Comparison of ENCODE assay signal across 27 mouse cellular contexts in genomic region chr11:100311656-100312055, GRCm38 (mm10). TPM values are rescaled to one million over a fixed set of nuclear protein-coding genes. Genes with fewer than 3 reads are reported as not detected.
DNase-seq lines count a peak whose midpoint lies in the region; ATAC-seq and TF ChIP-seq lines count a peak whose summit lies in the region.
"Had no signal": no experiment of that assay in that cellular context is flagged by ENCODE, and none has a peak within 500 bp of the region (broad histone marks: within the 10 kb centered on the region; RNA-seq: fewer than 3 reads in every experiment).

No protein-coding gene starts in this region.

- no peak overlapping the region for H3K4me2 ChIP-seq in heart, embryonic 11.5 days
- no peak overlapping the region for H3K4me2 ChIP-seq in heart, postnatal 0 days (ENCODE audit: low read depth, low read length)
- H3K4me2 ChIP-seq in lung, postnatal 0 days (replicated peaks; ENCODE audit: low read depth, low read length), result no peak overlapping the region
- H3K4me2 ChIP-seq in forebrain, embryonic 12.5 days, result no peak overlapping the region
- H3K4me2 ChIP-seq: hindbrain, embryonic 14.5 days; liver, embryonic 13.5 days; midbrain, embryonic 13.5 days had no signal

- peaks cover 2% of the 10 kb centered on the region; the same call in 1 of the 2 replicates for H3K4me1 ChIP-seq in heart, embryonic 11.5 days (ENCODE audit: control insufficient read depth, insufficient read depth, low read length)
- H3K4me1 ChIP-seq in heart, postnatal 0 days (ENCODE audit: control insufficient read depth, insufficient read depth), result peaks cover 6% of the 10 kb centered on the region; the same call in 1 of the 2 replicates
- H3K4me1 ChIP-seq in lung, postnatal 0 days (ENCODE audit: insufficient read depth, low read depth, low read length), result no peaks in the 10 kb centered on the region
- H3K4me1 ChIP-seq in forebrain, embryonic 12.5 days, result no peaks in the 10 kb centered on the region; the same call in 1 of the 2 replicates

- H3K27ac ChIP-seq in heart, embryonic 11.5 days (ENCODE audit: low read depth, low read length), result peak overlapping the region; percentile 66
- peak overlapping the region; percentile 71 for H3K27ac ChIP-seq in heart, postnatal 0 days (ENCODE audit: low read depth)
- peak overlapping the region; percentile 14; the same call in 1 of the 2 replicates for H3K27ac ChIP-seq in lung, postnatal 0 days (ENCODE audit: low read length)
- H3K27ac ChIP-seq in forebrain, embryonic 12.5 days, result no peak overlapping the region
- H3K27ac ChIP-seq: liver, embryonic 13.5 days; midbrain, embryonic 13.5 days had no signal

- H3K4me3 ChIP-seq in heart, embryonic 11.5 days (ENCODE audit: low read depth, low read length), result no peak overlapping the region
- no peak overlapping the region for H3K4me3 ChIP-seq in heart, postnatal 0 days (ENCODE audit: low read depth, low read length)
- no peak overlapping the region for H3K4me3 ChIP-seq in lung, postnatal 0 days (ENCODE audit: low read depth, low read length)
- H3K4me3 ChIP-seq in forebrain, embryonic 12.5 days (replicated peaks), result no peak overlapping the region
- H3K4me3 ChIP-seq: liver, embryonic 13.5 days; megakaryocyte, embryonic 14.5 days; midbrain, embryonic 13.5 days had no signal

- H3K9ac ChIP-seq in heart, embryonic 11.5 days (ENCODE audit: low read depth, low read length), result no peak overlapping the region
- no peak overlapping the region for H3K9ac ChIP-seq in heart, postnatal 0 days (replicated peaks; ENCODE audit: low read depth, low read length)
- H3K9ac ChIP-seq in lung, postnatal 0 days (replicated peaks; ENCODE audit: low read depth), result no peak overlapping the region
- H3K9ac ChIP-seq in forebrain, embryonic 12.5 days, result no peak overlapping the region
- H3K9ac ChIP-seq: hindbrain, embryonic 14.5 days; liver, embryonic 13.5 days; midbrain, embryonic 13.5 days had no signal

- WGBS in heart, embryonic 11.5 days (ENCODE audit: insufficient replicate concordance), result 44% methylated on average over 1 of the region's 1 CpGs
- 18% methylated on average over 1 of the region's 1 CpGs for WGBS in heart, postnatal 0 days
- 58% methylated on average over 1 of the region's 1 CpGs for WGBS in lung, postnatal 0 days
- 67% methylated on average over 1 of the region's 1 CpGs for WGBS in forebrain, embryonic 12.5 days

- H3K27me3 ChIP-seq in heart, embryonic 11.5 days (ENCODE audit: control insufficient read depth, insufficient read depth, low read length), result no peaks in the 10 kb centered on the region
- no peaks in the 10 kb centered on the region for H3K27me3 ChIP-seq in heart, postnatal 0 days (ENCODE audit: control insufficient read depth, insufficient read depth, low read length)
- H3K27me3 ChIP-seq in lung, postnatal 0 days (replicated peaks; ENCODE audit: insufficient read depth, low read length), result no peaks in the 10 kb centered on the region
- H3K27me3 ChIP-seq in forebrain, embryonic 12.5 days, result no peaks in the 10 kb centered on the region
- H3K27me3 ChIP-seq: liver, embryonic 13.5 days; midbrain, embryonic 13.5 days; Patski had no signal

- no peaks in the 10 kb centered on the region for H3K36me3 ChIP-seq in heart, embryonic 11.5 days (ENCODE audit: control insufficient read depth, insufficient read depth, low read length)
- no peaks in the 10 kb centered on the region for H3K36me3 ChIP-seq in heart, postnatal 0 days (replicated peaks; ENCODE audit: control insufficient read depth, insufficient read depth, low read length)
- no peaks in the 10 kb centered on the region for H3K36me3 ChIP-seq in lung, postnatal 0 days (ENCODE audit: insufficient read depth, low read length)
- no peaks in the 10 kb centered on the region for H3K36me3 ChIP-seq in forebrain, embryonic 12.5 days (replicated peaks)
- H3K36me3 ChIP-seq: liver, embryonic 13.5 days; midbrain, embryonic 13.5 days had no signal

- no peak for TF ChIP-seq CTCF in heart, postnatal 0 days (IDR thresholded peaks at IDR 0.05; ENCODE audit: low read depth)
- no peak for TF ChIP-seq CTCF in lung, postnatal 0 days (IDR thresholded peaks at IDR 0.05)

- no peak for TF ChIP-seq EP300 in heart, postnatal 0 days (IDR thresholded peaks at IDR 0.05; ENCODE audit: low read depth)
- TF ChIP-seq EP300 in lung, postnatal 0 days (IDR thresholded peaks at IDR 0.05), result no peak

- no peaks in the 10 kb centered on the region for H3K9me3 ChIP-seq in heart, embryonic 11.5 days (replicated peaks; ENCODE audit: control insufficient read depth, low read length)
- H3K9me3 ChIP-seq in heart, postnatal 0 days (replicated peaks; ENCODE audit: control insufficient read depth, low read length), result no peaks in the 10 kb centered on the region
- no peaks in the 10 kb centered on the region for H3K9me3 ChIP-seq in lung, postnatal 0 days (ENCODE audit: low read length)
- no peaks in the 10 kb centered on the region for H3K9me3 ChIP-seq in forebrain, embryonic 12.5 days
- H3K9me3 ChIP-seq: liver, embryonic 13.5 days; megakaryocyte, embryonic 14.5 days; midbrain, embryonic 13.5 days had no signal

- DNase-seq in heart, adult 8-10 months (ENCODE audit: low spot score), result no peak
- no peak for DNase-seq in heart, postnatal 0 days (ENCODE audit: low spot score)
- no peak for DNase-seq in heart, postnatal 14 days
- no peak for DNase-seq in lung, postnatal 0 days (ENCODE audit: low spot score)
- DNase-seq in lung, postnatal 14 days, result no peak
- DNase-seq: adrenal gland, postnatal 36 days; cerebellum, adult 9-10 months; gastrocnemius, postnatal 14 days; layer of hippocampus, postnatal 36 days; liver, embryonic 13.5 days; right cerebral cortex, postnatal 14 days; spleen, adult 18-20 months had no signal

- intact Hi-C loops in heart, postnatal 14 days (cut with DNase I), result no loop called here

- ATAC-seq in heart, embryonic 11.5 days (replicated peaks; ENCODE audit: insufficient number of reproducible peaks, low FRiP score, low TSS enrichment), result no peak
- ATAC-seq in heart, postnatal 0 days (ENCODE audit: insufficient read depth, low read depth), result no peak
- no peak for ATAC-seq in lung, postnatal 0 days
- no peak for ATAC-seq in forebrain, embryonic 12.5 days (ENCODE audit: low FRiP score)
- ATAC-seq: forebrain, embryonic 16.5 days; intestine, embryonic 16.5 days; midbrain, embryonic 13.5 days; Patski had no signal

RNA-seq across cellular contexts. Expression of gene Eif1, which starts 8.0 kb away (rescaled TPM):
- 1,605 and 1,756 TPM in 2 replicates for polyA plus RNA-seq in heart, embryonic 11.5 days (2014; fragmentation: Nextera tagmentation; extraction: Ambion mirVana)
- total RNA-seq in heart, adult 8-10 months (2022), result 1,000 to 10,000 TPM; 1,527 to 1,967 (median 1,680) TPM
- total RNA-seq in heart, postnatal 0 days (2014; rRNA removed; ENCODE audit: low replicate concordance), result 64.1 and 105 TPM in 2 replicates
- polyA plus RNA-seq in heart, postnatal 0 days (2015; fragmentation: Nextera tagmentation; extraction: Ambion mirVana), result 1,927 and 2,123 TPM in 2 replicates
- total RNA-seq in heart, postnatal 14 days (2021), result 1,000 to 10,000 TPM; 1,264 to 1,321 TPM
- 2,114 and 2,164 TPM in 2 replicates for polyA plus RNA-seq in lung, postnatal 0 days (2015; fragmentation: Nextera tagmentation; extraction: Ambion mirVana)
- polyA plus RNA-seq in forebrain, embryonic 12.5 days (2016; fragmentation: Nextera tagmentation; extraction: Ambion mirVana), result 1,544 and 1,585 TPM in 2 replicates

RNA-seq across cellular contexts. Expression of gene Gast, which starts 22.6 kb away (rescaled TPM):
- not detected in 2 replicates for polyA plus RNA-seq in heart, embryonic 11.5 days (2014; fragmentation: Nextera tagmentation; extraction: Ambion mirVana)
- not detected for total RNA-seq in heart, adult 8-10 months (2022)
- total RNA-seq in heart, postnatal 0 days (2014; rRNA removed; ENCODE audit: low replicate concordance), result not detected in 2 replicates
- polyA plus RNA-seq in heart, postnatal 0 days (2015; fragmentation: Nextera tagmentation; extraction: Ambion mirVana), result not detected in 2 replicates
- not detected for total RNA-seq in heart, postnatal 14 days (2021)
- not detected in 2 replicates for polyA plus RNA-seq in lung, postnatal 0 days (2015; fragmentation: Nextera tagmentation; extraction: Ambion mirVana)
- polyA plus RNA-seq in forebrain, embryonic 12.5 days (2016; fragmentation: Nextera tagmentation; extraction: Ambion mirVana), result 1.1 TPM in 1 of 2 replicates, not detected in the other
- total RNA-seq: adrenal gland, adult 18-20 months; adrenal gland, postnatal 36 days; gastrocnemius, postnatal 14 days; layer of hippocampus, adult 18-20 months; layer of hippocampus, postnatal 36 days; left cerebral cortex, postnatal 25 days; monocyte, adult 5-6 weeks; neutrophil, adult 5-6 weeks had no signal
- polyA plus RNA-seq: forebrain, embryonic 16.5 days; liver, embryonic 13.5 days; lung, adult 2 months; Patski; urinary bladder, adult 2 months had no signal

RNA-seq across cellular contexts. Expression of gene Krt42, which starts 42.0 kb away (rescaled TPM):
- polyA plus RNA-seq in heart, embryonic 11.5 days (2014; fragmentation: Nextera tagmentation; extraction: Ambion mirVana), result 0.20 TPM in 1 of 2 replicates, not detected in the other
- total RNA-seq in heart, adult 8-10 months (2022), result not detected
- not detected in 2 replicates for total RNA-seq in heart, postnatal 0 days (2014; rRNA removed; ENCODE audit: low replicate concordance)
- polyA plus RNA-seq in heart, postnatal 0 days (2015; fragmentation: Nextera tagmentation; extraction: Ambion mirVana), result not detected in 2 replicates
- total RNA-seq in heart, postnatal 14 days (2021), result not detected
- not detected in 2 replicates for polyA plus RNA-seq in lung, postnatal 0 days (2015; fragmentation: Nextera tagmentation; extraction: Ambion mirVana)
- not detected in 2 replicates for polyA plus RNA-seq in forebrain, embryonic 12.5 days (2016; fragmentation: Nextera tagmentation; extraction: Ambion mirVana)
- total RNA-seq: adrenal gland, adult 18-20 months; adrenal gland, postnatal 36 days; gastrocnemius, postnatal 14 days; layer of hippocampus, adult 18-20 months; layer of hippocampus, postnatal 36 days; left cerebral cortex, postnatal 25 days; monocyte, adult 5-6 weeks; neutrophil, adult 5-6 weeks had no signal
- polyA plus RNA-seq: forebrain, embryonic 16.5 days; hindbrain, embryonic 14.5 days; intestine, embryonic 16.5 days; liver, embryonic 13.5 days; lung, adult 2 months; midbrain, embryonic 13.5 days; urinary bladder, adult 2 months had no signal

RNA-seq across cellular contexts. Expression of gene Hap1, which starts 44.3 kb away (rescaled TPM):
- polyA plus RNA-seq in heart, embryonic 11.5 days (2014; fragmentation: Nextera tagmentation; extraction: Ambion mirVana), result 3.0 and 3.4 TPM in 2 replicates
- 1 to 10 TPM; 1.0 to 2.5 (median 2.0) TPM for total RNA-seq in heart, adult 8-10 months (2022)
- total RNA-seq in heart, postnatal 0 days (2014; rRNA removed; ENCODE audit: low replicate concordance), result 3.5 and 5.7 TPM in 2 replicates
- polyA plus RNA-seq in heart, postnatal 0 days (2015; fragmentation: Nextera tagmentation; extraction: Ambion mirVana), result 2.0 TPM in 2 replicates
- 1 to 10 TPM; 1.2 to 1.8 TPM for total RNA-seq in heart, postnatal 14 days (2021)
- polyA plus RNA-seq in lung, postnatal 0 days (2015; fragmentation: Nextera tagmentation; extraction: Ambion mirVana), result 6.4 and 6.5 TPM in 2 replicates
- 96.3 and 116 TPM in 2 replicates for polyA plus RNA-seq in forebrain, embryonic 12.5 days (2016; fragmentation: Nextera tagmentation; extraction: Ambion mirVana)
- total RNA-seq: monocyte, adult 5-6 weeks had no signal

RNA-seq across cellular contexts. Expression of gene Krt17, which starts 50.8 kb away (rescaled TPM):
- polyA plus RNA-seq in heart, embryonic 11.5 days (2014; fragmentation: Nextera tagmentation; extraction: Ambion mirVana), result 0.14 and 0.82 TPM in 2 replicates
- not detected for total RNA-seq in heart, adult 8-10 months (2022)
- 2.2 TPM in 1 of 2 replicates, not detected in the other for total RNA-seq in heart, postnatal 0 days (2014; rRNA removed; ENCODE audit: low replicate concordance)
- 0.14 and 0.32 TPM in 2 replicates for polyA plus RNA-seq in heart, postnatal 0 days (2015; fragmentation: Nextera tagmentation; extraction: Ambion mirVana)
- total RNA-seq in heart, postnatal 14 days (2021), result 1 to 10 TPM in 1 of 2 experiments, under 1 TPM in 1; 0.24 to 3.8 TPM
- polyA plus RNA-seq in lung, postnatal 0 days (2015; fragmentation: Nextera tagmentation; extraction: Ambion mirVana), result 0.58 and 0.65 TPM in 2 replicates
- polyA plus RNA-seq in forebrain, embryonic 12.5 days (2016; fragmentation: Nextera tagmentation; extraction: Ambion mirVana), result 0.51 and 0.91 TPM in 2 replicates
- total RNA-seq: adrenal gland, adult 18-20 months; adrenal gland, postnatal 36 days; gastrocnemius, postnatal 14 days; layer of hippocampus, adult 18-20 months; layer of hippocampus, postnatal 36 days; monocyte, adult 5-6 weeks; neutrophil, adult 5-6 weeks had no signal
- polyA plus RNA-seq: midbrain, embryonic 13.5 days had no signal
